Mouse (Mus musculus): ENCODE results near the gene Bap1. TPM values are rescaled to one million over a fixed set of nuclear protein-coding genes. Genes with fewer than 3 reads are reported as not detected.
A peak's percentile ranks its signal among the peaks of the same experiment; 100 is the strongest.

Gene Bap1
- polyA plus RNA-seq, 1 experiment from 2014 or later, result 38.1 TPM

- H3K4me1 ChIP-seq (ENCODE audit: insufficient read depth, low read depth, low read length), result 0 out of 2 replicates have a peak, but pooled peaks cover 3% of the 10 kb centered on the region
- no peaks in the 10 kb centered on the region for H3K27me3 ChIP-seq (replicated peaks; ENCODE audit: insufficient read depth, low read length)
- no peak overlapping the region for H3K4me3 ChIP-seq (ENCODE audit: low read depth, low read length)
- no peaks in the 10 kb centered on the region for H3K9me3 ChIP-seq (ENCODE audit: low read length)
- WGBS, result 66% methylated on average over 3 of the region's 3 CpGs
- H3K4me2 ChIP-seq (replicated peaks; ENCODE audit: low read depth, low read length), result no peak overlapping the region
- H3K27ac ChIP-seq (ENCODE audit: low read length), result no peak overlapping the region
- ATAC-seq (no peak), DNase-seq (ENCODE audit: low spot score) (no peak)
- no peak overlapping the region for H3K9ac ChIP-seq (replicated peaks; ENCODE audit: low read depth)
- H3K36me3 ChIP-seq (ENCODE audit: insufficient read depth, low read length), result no peaks in the 10 kb centered on the region
- no peak for TF ChIP-seq EP300 (IDR thresholded peaks at IDR 0.05)
- TF ChIP-seq CTCF (IDR thresholded peaks at IDR 0.05), result no peak
Observed at GRCm38 (mm10) chr14:31240528-31240927, 10.7 kb upstream of the Bap1 start.

- no peak overlapping the region for H3K4me3 ChIP-seq (ENCODE audit: low read depth, low read length)
- H3K9me3 ChIP-seq (ENCODE audit: low read length), result no peaks in the 10 kb centered on the region
- no peak for ATAC-seq
- no peak overlapping the region for H3K9ac ChIP-seq (replicated peaks; ENCODE audit: low read depth)
- WGBS, result 79% methylated on average over 1 of the region's 1 CpGs
- H3K4me2 ChIP-seq (replicated peaks; ENCODE audit: low read depth, low read length), result no peak overlapping the region
- no peak overlapping the region for H3K27ac ChIP-seq (ENCODE audit: low read length)
- no peaks in the 10 kb centered on the region for H3K4me1 ChIP-seq (ENCODE audit: insufficient read depth, low read depth, low read length)
- TF ChIP-seq CTCF (IDR thresholded peaks at IDR 0.05) (no peak), EP300 (IDR thresholded peaks at IDR 0.05) (no peak)
- no peaks in the 10 kb centered on the region for H3K36me3 ChIP-seq (ENCODE audit: insufficient read depth, low read length)
- H3K27me3 ChIP-seq (replicated peaks; ENCODE audit: insufficient read depth, low read length), result no peaks in the 10 kb centered on the region
- DNase-seq (ENCODE audit: low spot score), result no peak
Observed at GRCm38 (mm10) chr14:31244777-31245176, 6.5 kb upstream of the Bap1 start.

- no peak overlapping the region for H3K4me2 ChIP-seq (replicated peaks; ENCODE audit: low read depth, low read length)
- H3K36me3 ChIP-seq (ENCODE audit: insufficient read depth, low read length), result no peaks in the 10 kb centered on the region
- no peaks in the 10 kb centered on the region for H3K4me1 ChIP-seq (ENCODE audit: insufficient read depth, low read depth, low read length)
- WGBS, result 70% methylated on average over 1 of the region's 1 CpGs
- H3K27ac ChIP-seq (ENCODE audit: low read length), result no peak overlapping the region
- H3K4me3 ChIP-seq (ENCODE audit: low read depth, low read length), result no peak overlapping the region
- ATAC-seq, result no peak
- TF ChIP-seq EP300 (IDR thresholded peaks at IDR 0.05) (no peak), CTCF (IDR thresholded peaks at IDR 0.05) (no peak)
- no peak for DNase-seq (ENCODE audit: low spot score)
- H3K9ac ChIP-seq (replicated peaks; ENCODE audit: low read depth), result no peak overlapping the region
- no peaks in the 10 kb centered on the region for H3K27me3 ChIP-seq (replicated peaks; ENCODE audit: insufficient read depth, low read length)
- H3K9me3 ChIP-seq (ENCODE audit: low read length), result no peaks in the 10 kb centered on the region
Observed at GRCm38 (mm10) chr14:31245946-31246345, 5.3 kb upstream of the Bap1 start.

GRCm38 (mm10) chr14:31248396-31248795 lies 2.9 kb upstream of the Bap1 start:
- DNase-seq (ENCODE audit: low spot score), result no peak
- no peak overlapping the region for H3K9ac ChIP-seq (replicated peaks; ENCODE audit: low read depth)
- no peak overlapping the region for H3K27ac ChIP-seq (ENCODE audit: low read length)
- ATAC-seq, result no peak
- no peak overlapping the region for H3K4me2 ChIP-seq (replicated peaks; ENCODE audit: low read depth, low read length)
- 75% methylated on average over 6 of the region's 6 CpGs for WGBS
- H3K4me1 ChIP-seq (ENCODE audit: insufficient read depth, low read depth, low read length), result 0 out of 2 replicates have a peak, but pooled peaks cover 4% of the 10 kb centered on the region
- no peaks in the 10 kb centered on the region for H3K27me3 ChIP-seq (replicated peaks; ENCODE audit: insufficient read depth, low read length)
- no peak overlapping the region for H3K4me3 ChIP-seq (ENCODE audit: low read depth, low read length)
- no peaks in the 10 kb centered on the region for H3K36me3 ChIP-seq (ENCODE audit: insufficient read depth, low read length)
- TF ChIP-seq CTCF (IDR thresholded peaks at IDR 0.05) (no peak), EP300 (IDR thresholded peaks at IDR 0.05) (no peak)
- H3K9me3 ChIP-seq (ENCODE audit: low read length), result no peaks in the 10 kb centered on the region

GRCm38 (mm10) chr14:31250222-31251083 lies 797 bp upstream of the Bap1 start:
- peak overlapping the region; percentile 96 for H3K27ac ChIP-seq (ENCODE audit: low read length)
- H3K9me3 ChIP-seq (ENCODE audit: low read length), result no peaks in the 10 kb centered on the region
- H3K4me1 ChIP-seq (ENCODE audit: insufficient read depth, low read depth, low read length), result 0 out of 2 replicates have a peak, but pooled peaks cover 4% of the 10 kb centered on the region
- TF ChIP-seq CTCF (IDR thresholded peaks at IDR 0.05) (no peak), EP300 (IDR thresholded peaks at IDR 0.05) (no peak)
- H3K4me3 ChIP-seq (ENCODE audit: low read depth, low read length), result peak overlapping the region; percentile 99
- 15% methylated on average over 38 of the region's 38 CpGs for WGBS
- H3K36me3 ChIP-seq (ENCODE audit: insufficient read depth, low read length), result peaks cover 15% of the 10 kb centered on the region; the same call in 1 of the 2 replicates
- H3K4me2 ChIP-seq (replicated peaks; ENCODE audit: low read depth, low read length), result peak overlapping the region; percentile 89
- H3K27me3 ChIP-seq (replicated peaks; ENCODE audit: insufficient read depth, low read length), result no peaks in the 10 kb centered on the region
- H3K9ac ChIP-seq (replicated peaks; ENCODE audit: low read depth), result peak overlapping the region; percentile 71
- ATAC-seq (peak; percentile 89), DNase-seq (ENCODE audit: low spot score) (no peak)

- Histone ChIP-seq H3K27ac (ENCODE audit: low read length) (peak overlapping the region; percentile 96), H3K27me3 (replicated peaks; ENCODE audit: insufficient read depth, low read length) (no peaks in the 10 kb centered on the region), H3K4me2 (replicated peaks; ENCODE audit: low read depth, low read length) (peak overlapping the region; percentile 89), H3K9me3 (ENCODE audit: low read length) (no peaks in the 10 kb centered on the region), H3K9ac (replicated peaks; ENCODE audit: low read depth) (peak overlapping the region; percentile 98), H3K4me1 (ENCODE audit: insufficient read depth, low read depth, low read length) (0 out of 2 replicates have a peak, but pooled peaks cover 4% of the 10 kb centered on the region), H3K4me3 (ENCODE audit: low read depth, low read length) (peak overlapping the region; percentile 99), H3K36me3 (ENCODE audit: insufficient read depth, low read length) (peaks cover 27% of the 10 kb centered on the region)
- ATAC-seq (no peak), DNase-seq (ENCODE audit: low spot score) (peak; percentile 37)
- WGBS, result 2% methylated on average over 18 of the region's 18 CpGs
- TF ChIP-seq EP300 (IDR thresholded peaks at IDR 0.05) (no peak), CTCF (IDR thresholded peaks at IDR 0.05) (no peak)
Observed at GRCm38 (mm10) chr14:31251626-31252025, 376 bp downstream of the Bap1 start.
